Mouse (Mus musculus) forebrain, embryonic 10.5 days (tissue): ENCODE results near the gene Usp11. TPM values are rescaled to one million over a fixed set of nuclear protein-coding genes. Genes with fewer than 3 reads are reported as not detected.
"Not testable (repeated sequence)": the region's sequence is repeated elsewhere in the genome, so short reads cannot be mapped to it uniquely, and the experiment has no call there.

Source experiments
- DNase-seq: peaks from one replicate; pipeline ENCODE4 v3.0.0-alpha.2; 2017; ENCODE audit warnings: low spot score; ENCODE audit errors: extremely low spot score
- H3K27ac ChIP-seq: fragments of 300-500 bp; sonication (generic); 2 replicates; pipeline ENCODE4 v1.5.1; 2016; ENCODE audit warnings: mild to moderate bottlenecking
- H3K27me3 ChIP-seq: fragments of 300-500 bp; sonication (generic); 2 replicates; pipeline ENCODE4 v1.6.1; 2016; ENCODE audit warnings: mild to moderate bottlenecking; ENCODE audit not compliant: poor library complexity, severe bottlenecking
- H3K36me3 ChIP-seq: fragments of 300-500 bp; sonication (generic); replicated peaks from 2 replicates; pipeline ENCODE4 v1.6.1; 2016; ENCODE audit warnings: mild to moderate bottlenecking, moderate library complexity
- H3K4me1 ChIP-seq: fragments of 300-500 bp; sonication (generic); 2 replicates; pipeline ENCODE4 v1.6.1; 2016
- H3K4me3 ChIP-seq: fragments of 300-500 bp; sonication (generic); 2 replicates; pipeline ENCODE4 v1.5.1; 2016; ENCODE audit warnings: mild to moderate bottlenecking, moderate library complexity
- H3K9me3 ChIP-seq: fragments of 300-500 bp; sonication (generic); 2 replicates; pipeline ENCODE4 v1.6.1; 2016; ENCODE audit warnings: mild to moderate bottlenecking, moderate library complexity
- WGBS: fragments of 180-500 bp; shearing (Covaris S2); methylation state at CpG from one replicate; pipeline ENCODE4 v1.1.7; 2016; 5-methylcytosine and 5-hydroxymethylcytosine counted together
- polyA plus RNA-seq: library from polyadenylated mRNA; unstranded; fragments of >200 nt; fragmentation: Nextera tagmentation; extraction: Ambion mirVana; gene quantifications from 2 replicates; pipeline ENCODE4 v1.2.1, GENCODE M21; 2016

The Usp11 gene
- polyA plus RNA-seq, 1 experiment from 2014 or later = 51.7 TPM

DNA sequence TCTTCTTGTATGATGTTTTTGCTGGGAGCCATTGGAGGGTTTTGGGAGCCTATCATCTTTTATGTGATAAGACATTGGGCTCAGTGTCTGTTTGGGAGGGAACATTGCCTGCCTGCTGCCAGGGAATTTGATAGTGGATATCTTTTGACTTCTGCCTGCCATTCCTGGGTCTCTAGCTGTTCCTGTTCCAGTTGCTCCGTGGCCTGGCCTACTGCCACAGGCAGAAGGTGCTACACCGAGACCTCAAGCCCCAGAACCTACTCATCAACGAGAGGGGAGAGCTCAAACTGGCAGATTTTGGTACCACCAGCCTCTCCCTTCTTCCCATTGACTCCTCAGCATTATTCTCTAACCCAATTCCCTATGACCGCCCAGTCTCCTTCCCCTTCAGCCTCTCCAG lies 7.9 kb upstream of the Usp11 start:
- Histone ChIP-seq H3K27ac (no peak overlapping the region), H3K4me1 (no peaks in the 10 kb centered on the region), H3K36me3 (peaks cover 84% of the 10 kb centered on the region), H3K4me3 (no peak overlapping the region), H3K9me3 (no peaks in the 10 kb centered on the region), H3K27me3 (no peaks in the 10 kb centered on the region)
- WGBS = 92% methylated on average over 4 of the region's 4 CpGs
- no peak for DNase-seq

DNA sequence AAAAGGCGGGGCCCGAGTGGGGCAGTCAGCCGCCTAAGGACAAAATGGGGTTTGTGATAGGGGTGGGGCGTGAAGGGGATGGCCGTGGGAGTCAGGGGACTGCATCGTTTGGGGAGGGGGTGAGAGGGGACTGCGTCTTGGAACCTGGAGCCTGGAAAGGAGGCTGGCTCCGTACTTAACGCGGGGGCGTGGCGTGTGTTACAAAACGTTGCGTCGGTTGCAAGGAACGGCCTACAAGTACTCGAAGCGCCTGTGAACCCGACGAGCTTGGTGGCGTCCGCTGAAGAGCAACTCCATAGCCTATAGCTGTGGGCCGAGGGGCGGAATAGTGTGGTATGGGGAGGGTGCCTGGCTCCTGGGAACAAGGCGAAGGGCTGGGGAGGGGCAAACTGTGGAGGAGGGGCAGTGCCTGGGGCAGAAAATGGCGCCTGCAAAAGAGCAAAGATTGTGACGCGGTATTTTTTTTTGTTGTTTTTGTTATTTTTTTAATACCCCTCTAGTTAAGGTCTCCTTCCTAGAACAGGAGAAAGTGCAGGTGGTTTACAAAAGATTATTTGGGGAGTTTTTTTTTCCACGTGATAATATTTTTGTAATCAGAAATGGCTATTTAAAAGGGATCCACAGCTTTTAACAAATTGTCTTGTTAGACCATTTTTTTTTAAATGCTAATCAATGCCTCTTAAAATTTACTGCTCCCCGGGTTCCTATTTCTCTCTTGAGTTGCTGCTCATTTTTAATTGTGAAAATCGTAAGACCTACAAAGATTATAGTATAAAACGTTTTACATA lies 783 bp downstream of the Usp11 start:
- Histone ChIP-seq H3K27me3 (no peaks in the 10 kb centered on the region), H3K36me3 (peaks cover 8% of the 10 kb centered on the region), H3K4me1 (no peaks in the 10 kb centered on the region), H3K27ac (peak overlapping the region; percentile 87), H3K9me3 (no peaks in the 10 kb centered on the region), H3K4me3 (peak overlapping the region; percentile 63)
- peak; percentile 79 for DNase-seq
- 25% methylated on average over 32 of the region's 32 CpGs for WGBS

DNA sequence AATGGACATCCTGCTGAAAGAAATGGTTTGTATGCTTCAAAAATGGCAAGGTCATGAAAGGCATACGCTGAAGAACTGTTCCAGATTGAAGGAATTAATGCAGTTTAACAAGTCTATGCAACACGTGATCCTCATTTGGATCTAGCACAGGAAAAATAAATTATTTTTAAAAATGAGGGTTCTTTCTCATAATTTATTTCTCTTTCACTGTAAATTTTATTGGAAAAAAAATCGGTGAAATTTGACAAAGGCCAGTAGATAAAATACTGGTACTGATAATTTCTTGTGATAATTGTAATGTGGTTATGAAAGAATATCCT lies 1.3 kb downstream of the Usp11 start:
- no peaks in the 10 kb centered on the region for H3K9me3 ChIP-seq
- H3K27me3 ChIP-seq = no peaks in the 10 kb centered on the region
- WGBS = 41% methylated on average over 3 of the region's 3 CpGs
- peak overlapping the region; percentile 63 for H3K4me3 ChIP-seq
- no peak for DNase-seq
- 0 out of 2 replicates have a peak, but pooled peaks cover 5% of the 10 kb centered on the region for H3K36me3 ChIP-seq
- H3K27ac ChIP-seq = peak overlapping the region; percentile 87
- H3K4me1 ChIP-seq = no peaks in the 10 kb centered on the region

DNA sequence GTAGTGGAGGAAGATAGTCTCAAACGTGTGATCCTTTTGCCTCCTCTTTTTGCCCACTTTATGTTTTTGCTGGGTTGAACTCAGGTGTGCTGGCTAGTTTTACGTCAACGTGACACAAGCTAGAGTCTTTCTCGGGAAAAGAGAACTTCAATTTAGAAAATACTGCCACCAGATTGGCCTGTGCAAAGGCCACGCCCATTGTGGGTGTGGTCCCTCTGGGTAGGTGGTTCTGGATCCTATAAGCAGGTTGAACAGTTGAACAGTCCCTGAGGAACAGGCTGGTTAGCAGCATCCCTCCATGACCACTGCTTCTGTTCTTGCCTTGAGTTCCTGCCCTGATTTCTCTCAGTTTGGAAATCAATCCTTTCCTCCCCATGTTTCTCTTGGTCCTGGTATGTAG lies 25.0 kb downstream of the Usp11 start:
- DNase-seq = no peak
- Histone ChIP-seq H3K9me3 (no peaks in the 10 kb centered on the region), H3K4me1 (no peaks in the 10 kb centered on the region), H3K36me3 (no peaks in the 10 kb centered on the region), H3K27me3 (no peaks in the 10 kb centered on the region), H3K27ac (no peak overlapping the region), H3K4me3 (no peak overlapping the region)
- 79% methylated on average over 5 of the region's 5 CpGs for WGBS

DNA sequence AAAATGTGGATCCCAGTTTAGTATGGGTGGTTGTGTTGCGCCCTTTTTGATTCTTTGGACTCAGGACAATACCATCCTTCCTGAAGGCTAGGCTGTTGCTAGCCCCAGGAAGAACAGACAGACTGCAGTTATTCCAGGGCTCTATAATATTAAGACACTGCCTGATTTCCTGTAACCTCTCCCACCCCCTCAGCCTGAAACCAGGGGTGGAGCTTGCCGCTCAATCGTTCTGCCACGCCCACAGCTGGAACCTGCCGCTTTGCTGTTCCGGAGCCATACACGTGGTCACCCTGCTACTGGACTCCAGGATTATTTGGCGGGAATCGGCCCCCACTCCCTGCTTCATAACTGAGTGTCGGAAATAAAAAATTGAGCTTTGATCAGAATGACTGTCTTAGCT lies 26.3 kb downstream of the Usp11 start:
- not testable (repeated sequence) for H3K4me3 ChIP-seq, DNase-seq, H3K4me1 ChIP-seq, H3K27ac ChIP-seq, H3K36me3 ChIP-seq, H3K27me3 ChIP-seq, H3K9me3 ChIP-seq
- 57% methylated on average over 10 of the region's 10 CpGs for WGBS

DNA sequence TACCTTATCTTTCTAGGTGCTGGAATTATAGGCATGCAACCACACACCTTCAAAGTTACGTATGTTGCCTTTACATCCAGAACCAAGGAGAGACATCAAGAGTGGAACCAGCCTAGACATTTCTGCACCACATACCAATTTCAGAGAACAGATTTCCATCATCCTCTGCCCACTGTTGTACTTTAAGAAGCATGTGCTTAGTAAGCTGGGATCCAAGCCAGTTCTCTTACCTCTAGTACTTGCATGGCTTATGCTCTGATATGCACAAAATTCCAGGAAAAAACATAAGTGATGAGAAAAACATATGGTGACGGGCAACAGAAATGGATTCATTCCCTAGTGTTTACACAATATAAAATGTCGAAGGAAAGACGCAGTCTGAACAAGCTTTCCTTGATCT lies 32.8 kb downstream of the Usp11 start:
- WGBS = 91% methylated on average over 4 of the region's 4 CpGs
- Histone ChIP-seq H3K4me3 (no peak overlapping the region), H3K27ac (no peak overlapping the region), H3K9me3 (no peaks in the 10 kb centered on the region), H3K27me3 (no peaks in the 10 kb centered on the region), H3K4me1 (no peaks in the 10 kb centered on the region), H3K36me3 (no peaks in the 10 kb centered on the region)
- no peak for DNase-seq

DNA sequence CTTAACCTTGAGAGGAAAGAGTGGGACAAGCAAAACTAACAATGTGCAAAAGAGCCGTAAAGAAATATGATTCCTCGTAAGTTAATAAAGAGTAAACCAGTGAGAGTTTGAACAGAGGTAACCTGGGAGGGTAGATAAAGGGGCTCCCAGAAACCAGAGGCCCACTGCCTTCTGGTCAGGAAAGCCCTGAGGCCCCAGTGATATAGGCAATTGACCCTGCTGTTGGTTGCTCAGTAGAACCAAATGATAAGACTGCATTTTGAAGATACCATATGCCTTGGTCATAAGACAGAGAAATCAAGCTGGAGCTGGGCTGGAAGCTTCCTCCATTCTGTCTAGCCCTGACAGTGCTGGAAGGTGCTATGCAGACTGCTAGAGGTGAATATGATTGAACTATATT lies 45.1 kb downstream of the Usp11 start:
- 92% methylated on average over 2 of the region's 2 CpGs for WGBS
- Histone ChIP-seq H3K4me1 (no peaks in the 10 kb centered on the region), H3K36me3 (no peaks in the 10 kb centered on the region), H3K27ac (no peak overlapping the region), H3K4me3 (no peak overlapping the region), H3K27me3 (no peaks in the 10 kb centered on the region), H3K9me3 (no peaks in the 10 kb centered on the region)
- no peak for DNase-seq

DNA sequence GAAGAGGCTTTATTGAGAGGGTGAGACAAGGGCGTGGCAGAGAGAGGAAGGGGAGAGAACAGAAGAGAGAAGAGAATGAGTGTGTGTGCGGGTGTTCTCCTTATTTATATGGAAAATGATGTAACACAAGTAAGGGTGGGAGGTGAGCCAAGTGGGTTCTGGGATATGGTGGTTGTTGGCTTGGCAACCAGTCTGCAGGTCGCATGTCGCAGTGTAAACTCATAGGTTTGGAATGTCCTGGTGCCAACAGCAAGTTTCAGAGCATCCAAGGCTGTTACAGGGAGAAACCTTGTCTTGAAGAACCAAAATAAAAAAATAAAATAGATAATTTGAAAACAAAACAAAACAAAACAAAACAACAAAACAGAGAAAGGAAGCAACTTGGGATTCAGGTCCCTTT lies 57.5 kb downstream of the Usp11 start:
- Histone ChIP-seq H3K27ac (no peak overlapping the region), H3K36me3 (no peaks in the 10 kb centered on the region), H3K4me3 (no peak overlapping the region), H3K27me3 (no peaks in the 10 kb centered on the region), H3K4me1 (no peaks in the 10 kb centered on the region), H3K9me3 (no peaks in the 10 kb centered on the region)
- no peak for DNase-seq
- WGBS = 91% methylated on average over 4 of the region's 4 CpGs

Other genes with a start within 250 kb of the Usp11 start
- gene Rgn, start 154.1 kb upstream of the Usp11 start, polyA plus RNA-seq = 0.16 and 0.17 TPM in 2 replicates
- 110 and 111 TPM in 2 replicates for gene Rbm10, start 86.4 kb upstream of the Usp11 start, polyA plus RNA-seq
- 173 and 180 TPM in 2 replicates for gene Ndufb11, start 86.3 kb upstream of the Usp11 start, polyA plus RNA-seq
- 251 and 252 TPM in 2 replicates for gene Uba1, start 45.6 kb upstream of the Usp11 start, polyA plus RNA-seq
- gene Cdk16, start 16.0 kb upstream of the Usp11 start, polyA plus RNA-seq = 109 and 113 TPM in 2 replicates
- 91.9 and 96.6 TPM in 2 replicates for gene Araf, start 93.9 kb downstream of the Usp11 start, polyA plus RNA-seq
- gene Timp1, start 166.3 kb downstream of the Usp11 start, polyA plus RNA-seq = 7.4 and 7.9 TPM in 2 replicates
- 2.1 and 2.4 TPM in 2 replicates for gene Syn1, start 217.1 kb downstream of the Usp11 start, polyA plus RNA-seq
- gene Cfp, start 227.6 kb downstream of the Usp11 start, polyA plus RNA-seq = 2.9 and 4.1 TPM in 2 replicates
- 12.5 and 13.2 TPM in 2 replicates for gene Elk1, start 246.7 kb downstream of the Usp11 start, polyA plus RNA-seq